In genomic region chr9:90978730-90979129, GRCm38 (mm10) we compare ENCODE assay signal across 19 mouse cellular contexts.
DNase-seq lines count a peak whose midpoint lies in the region; ATAC-seq and TF ChIP-seq lines count a peak whose summit lies in the region.
"Had no signal": no experiment of that assay in that cellular context is flagged by ENCODE, and none has a peak within 500 bp of the region (broad histone marks: within the 10 kb centered on the region; RNA-seq: fewer than 3 reads in every experiment).

No protein-coding gene starts in this region.

- no peak overlapping the region for H3K4me3 ChIP-seq in forebrain, embryonic 15.5 days
- no peak overlapping the region for H3K4me3 ChIP-seq in forebrain, embryonic 12.5 days (replicated peaks)
- H3K4me3 ChIP-seq in lung, embryonic 14.5 days (ENCODE audit: low read depth, low read length) = no peak overlapping the region
- no peak overlapping the region for H3K4me3 ChIP-seq in layer of hippocampus, adult 2 months
- H3K4me3 ChIP-seq: heart, embryonic 15.5 days; kidney, embryonic 15.5 days; limb, embryonic 15.5 days; neural tube, embryonic 15.5 days; stomach, embryonic 15.5 days had no signal

- no peaks in the 10 kb centered on the region for H3K36me3 ChIP-seq in forebrain, embryonic 15.5 days
- no peaks in the 10 kb centered on the region for H3K36me3 ChIP-seq in forebrain, embryonic 12.5 days (replicated peaks)
- no peaks in the 10 kb centered on the region for H3K36me3 ChIP-seq in lung, embryonic 14.5 days (ENCODE audit: insufficient read depth)
- H3K36me3 ChIP-seq: heart, embryonic 15.5 days; kidney, embryonic 15.5 days; limb, embryonic 15.5 days; neural tube, embryonic 15.5 days; stomach, embryonic 15.5 days had no signal

- peak; percentile 70 for ATAC-seq in forebrain, embryonic 15.5 days (replicated peaks)
- ATAC-seq in forebrain, embryonic 12.5 days (ENCODE audit: low FRiP score) = no peak
- peak; percentile 21; the same call in 1 of the 2 replicates for ATAC-seq in lung, embryonic 14.5 days (ENCODE audit: insufficient read depth)

- H3K4me1 ChIP-seq in forebrain, embryonic 15.5 days = no peaks in the 10 kb centered on the region
- no peaks in the 10 kb centered on the region for H3K4me1 ChIP-seq in forebrain, embryonic 12.5 days
- no peaks in the 10 kb centered on the region for H3K4me1 ChIP-seq in lung, embryonic 14.5 days (ENCODE audit: insufficient read depth)
- H3K4me1 ChIP-seq: heart, embryonic 15.5 days; kidney, embryonic 15.5 days; limb, embryonic 15.5 days; neural tube, embryonic 15.5 days; stomach, embryonic 15.5 days had no signal

- H3K9ac ChIP-seq in forebrain, embryonic 15.5 days (replicated peaks) = no peak overlapping the region
- H3K9ac ChIP-seq in forebrain, embryonic 12.5 days = no peak overlapping the region
- H3K9ac ChIP-seq in lung, embryonic 14.5 days = no peak overlapping the region
- H3K9ac ChIP-seq: heart, embryonic 15.5 days; kidney, embryonic 15.5 days; limb, embryonic 15.5 days; liver, embryonic 14.5 days; neural tube, embryonic 15.5 days; stomach, embryonic 15.5 days had no signal

- H3K27me3 ChIP-seq in forebrain, embryonic 15.5 days = no peaks in the 10 kb centered on the region
- H3K27me3 ChIP-seq in forebrain, embryonic 12.5 days = no peaks in the 10 kb centered on the region
- H3K27me3 ChIP-seq in lung, embryonic 14.5 days (ENCODE audit: insufficient read depth, low read length) = no peaks in the 10 kb centered on the region
- H3K27me3 ChIP-seq: heart, embryonic 15.5 days; kidney, embryonic 15.5 days; limb, embryonic 15.5 days; neural tube, embryonic 15.5 days; stomach, embryonic 15.5 days had no signal

- no peak for TF ChIP-seq POLR2A in brain, embryonic 14.5 days (IDR thresholded peaks at IDR 0.05; ENCODE audit: borderline replicate concordance, extremely low read depth, insufficient read depth, insufficient read length, poor library complexity, severe bottlenecking)

- no peak overlapping the region for H3K27ac ChIP-seq in forebrain, embryonic 15.5 days (replicated peaks)
- no peak overlapping the region for H3K27ac ChIP-seq in forebrain, embryonic 12.5 days
- no peak overlapping the region for H3K27ac ChIP-seq in lung, embryonic 14.5 days (ENCODE audit: low read depth)
- H3K27ac ChIP-seq in layer of hippocampus, adult 2 months = no peak overlapping the region
- H3K27ac ChIP-seq: heart, embryonic 15.5 days; kidney, embryonic 15.5 days; limb, embryonic 15.5 days; liver, embryonic 14.5 days; neural tube, embryonic 15.5 days; stomach, embryonic 15.5 days had no signal

- TF ChIP-seq CTCF in lung, embryonic 14.5 days (IDR thresholded peaks at IDR 0.05; ENCODE audit: low read depth) = no peak
- no peak for TF ChIP-seq CTCF in brain, embryonic 14.5 days (IDR thresholded peaks at IDR 0.05; ENCODE audit: borderline replicate concordance, extremely low read depth, insufficient read depth, insufficient read length)
- no peak for TF ChIP-seq CTCF in layer of hippocampus, adult 2 months (conservative IDR thresholded peaks at IDR 0.05)

- H3K9me3 ChIP-seq in forebrain, embryonic 15.5 days = no peaks in the 10 kb centered on the region
- no peaks in the 10 kb centered on the region for H3K9me3 ChIP-seq in forebrain, embryonic 12.5 days
- H3K9me3 ChIP-seq in lung, embryonic 14.5 days (ENCODE audit: low read depth, low read length) = no peaks in the 10 kb centered on the region
- H3K9me3 ChIP-seq: heart, embryonic 15.5 days; kidney, embryonic 15.5 days; limb, embryonic 15.5 days; neural tube, embryonic 15.5 days; stomach, embryonic 15.5 days had no signal

- H3K4me2 ChIP-seq in forebrain, embryonic 15.5 days (replicated peaks) = no peak overlapping the region
- H3K4me2 ChIP-seq in forebrain, embryonic 12.5 days = no peak overlapping the region
- H3K4me2 ChIP-seq in lung, embryonic 14.5 days = no peak overlapping the region
- H3K4me2 ChIP-seq: heart, embryonic 15.5 days; kidney, embryonic 15.5 days; limb, embryonic 15.5 days; neural tube, embryonic 15.5 days; stomach, embryonic 15.5 days had no signal

- DNase-seq in lung, embryonic 14.5 days = peak; percentile 26
- no peak for DNase-seq in lung, adult 18-20 months
- DNase-seq in Muller cell, postnatal 12 days (ENCODE audit: inconsistent ontology term) = peak; percentile 57
- DNase-seq in brain, embryonic 14.5 days (ENCODE audit: low read depth) = peak; percentile 68
- DNase-seq in layer of hippocampus, adult 2 months (ENCODE audit: low spot score in 2 of 2) = no peak
- DNase-seq: adrenal gland, postnatal 10 days; cerebellum, adult 9-10 months; heart, postnatal 36 days; kidney, adult 11 months; kidney, postnatal 36 days; thymus, postnatal 25 days had no signal

- WGBS in forebrain, embryonic 15.5 days = 46% methylated on average over 4 of the region's 4 CpGs
- 84% methylated on average over 4 of the region's 4 CpGs for WGBS in forebrain, embryonic 12.5 days
- 49% methylated on average over 4 of the region's 4 CpGs for WGBS in lung, embryonic 14.5 days

Comparison
In these comparisons a context has a peak if more than half of its experiments do, and no peak if none do; other contexts are left out.
1. DNase-seq: peak in lung, embryonic 14.5 days (single experiment), Muller cell, postnatal 12 days (single experiment) and brain, embryonic 14.5 days (single experiment); none in lung, adult 18-20 months (0 of 2) and layer of hippocampus, adult 2 months (0 of 2).